In the genomic region with DNA sequence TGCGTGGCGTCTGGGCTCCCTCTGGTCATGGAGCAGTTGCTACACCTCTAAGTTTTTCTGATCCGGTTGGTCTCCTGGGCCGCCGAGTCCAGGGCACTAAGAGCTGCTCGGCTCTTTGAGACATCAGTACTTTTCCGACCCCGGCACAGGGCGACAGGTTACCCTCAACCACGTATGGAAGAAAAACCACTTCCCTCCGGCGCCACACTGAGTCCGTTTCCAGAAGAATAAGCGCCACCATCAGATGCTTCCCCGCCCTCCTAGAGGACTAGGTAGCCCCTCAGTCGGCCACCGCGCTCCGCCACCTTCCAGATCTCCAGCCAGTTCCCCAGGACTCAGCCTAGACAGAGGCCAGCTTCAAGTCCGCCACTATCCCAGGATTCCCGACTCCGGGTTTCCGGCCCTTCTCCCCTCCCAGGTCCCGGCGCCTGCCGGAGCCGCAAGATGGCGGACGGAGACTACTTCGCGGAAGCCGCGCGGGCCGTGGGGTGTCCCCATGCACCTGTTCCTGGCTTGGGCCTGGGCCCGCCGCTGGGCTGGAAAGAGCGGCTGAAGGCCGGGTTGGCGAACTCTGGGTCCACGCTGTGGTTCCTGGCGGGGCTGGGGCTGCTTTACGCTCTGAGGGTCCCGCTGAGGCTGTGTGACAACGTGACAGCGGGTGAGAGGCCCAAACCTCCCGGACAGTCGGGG, we compare ENCODE assay signal across 8 mouse cellular contexts. TPM values are rescaled to one million over a fixed set of nuclear protein-coding genes. Genes with fewer than 3 reads are reported as not detected.
DNase-seq lines count a peak whose midpoint lies in the region; ATAC-seq and TF ChIP-seq lines count a peak whose summit lies in the region.

No protein-coding gene starts in this region.

- peaks cover 10% of the 10 kb centered on the region; the same call in 1 of the 2 replicates for H3K79me2 ChIP-seq in liver, adult 2 months (ENCODE audit: control insufficient read depth, insufficient read depth, low read length)
- peaks cover 62% of the 10 kb centered on the region for H3K79me2 ChIP-seq in myocyte (ENCODE audit: control insufficient read depth, insufficient read depth)

- under 1% methylated on average over 48 of the region's 48 CpGs for WGBS in heart, embryonic 11.5 days (ENCODE audit: insufficient replicate concordance)
- under 1% methylated on average over 48 of the region's 48 CpGs for WGBS in kidney, embryonic 16.5 days
- WGBS in liver, adult 2 months: under 1% methylated on average over 48 of the region's 48 CpGs

- no peaks in the 10 kb centered on the region for H3K27me3 ChIP-seq in heart, embryonic 11.5 days (ENCODE audit: control insufficient read depth, insufficient read depth, low read length)
- no peaks in the 10 kb centered on the region for H3K27me3 ChIP-seq in kidney, embryonic 16.5 days (ENCODE audit: insufficient read depth, low read length)
- H3K27me3 ChIP-seq in liver, adult 2 months (ENCODE audit: control insufficient read depth, insufficient read depth, low read length): no peaks in the 10 kb centered on the region
- H3K27me3 ChIP-seq in myocyte (ENCODE audit: control insufficient read depth, insufficient read depth, insufficient read length): no peaks in the 10 kb centered on the region
- no peaks in the 10 kb centered on the region for H3K27me3 ChIP-seq in splenic B cell, adult 2 months (ENCODE audit: control insufficient read depth, insufficient read depth, low read length, poor library complexity, severe bottlenecking)

- no peaks in the 10 kb centered on the region; the same call in 1 of the 2 replicates for H3K36me3 ChIP-seq in heart, embryonic 11.5 days (ENCODE audit: control insufficient read depth, insufficient read depth, low read length)
- no peaks in the 10 kb centered on the region for H3K36me3 ChIP-seq in kidney, embryonic 16.5 days (ENCODE audit: insufficient read depth, low read length)
- peaks cover 5% of the 10 kb centered on the region for H3K36me3 ChIP-seq in liver, adult 2 months (ENCODE audit: control insufficient read depth, insufficient read depth, low read length)
- H3K36me3 ChIP-seq in myocyte (ENCODE audit: control insufficient read depth, insufficient read depth): peaks cover 3% of the 10 kb centered on the region
- peaks cover 2% of the 10 kb centered on the region; the same call in 1 of the 2 replicates for H3K36me3 ChIP-seq in splenic B cell, adult 2 months (ENCODE audit: control insufficient read depth, insufficient read depth, low read length, poor library complexity, severe bottlenecking)

- peak; percentile 72; the same call in 1 of the 2 replicates for TF ChIP-seq POLR2A in liver, adult 2 months (IDR thresholded peaks at IDR 0.05; ENCODE audit: extremely low read depth, insufficient read depth, low read length)
- TF ChIP-seq POLR2A in myocyte (IDR thresholded peaks at IDR 0.05; ENCODE audit: insufficient read length, low read depth): peak; percentile 78

- no peaks in the 10 kb centered on the region for H3K9me3 ChIP-seq in heart, embryonic 11.5 days (replicated peaks; ENCODE audit: control insufficient read depth, low read length)
- H3K9me3 ChIP-seq in kidney, embryonic 16.5 days (ENCODE audit: low read length): no peaks in the 10 kb centered on the region

- peak overlapping the region; percentile 99 for H3K9ac ChIP-seq in heart, embryonic 11.5 days (ENCODE audit: low read depth, low read length)
- peak overlapping the region; percentile 98 for H3K9ac ChIP-seq in kidney, embryonic 16.5 days (replicated peaks; ENCODE audit: low read length)
- peak overlapping the region; percentile 87 for H3K9ac ChIP-seq in liver, adult 2 months (ENCODE audit: low read depth, low read length)

- DNase-seq in B cell, adult 2 months: peak; percentile 88 to 91
- peak; percentile 97 for DNase-seq in brain, adult 2 months (ENCODE audit: low read depth, low spot score)
- DNase-seq in liver, adult 2 months (ENCODE audit: extremely low read depth, low read depth, low spot score): peak; percentile 85
- peak; percentile 77 for DNase-seq in splenic B cell, adult 2 months (ENCODE audit: low read depth, low spot score)

- peak overlapping the region; percentile 98 for H3K27ac ChIP-seq in heart, embryonic 11.5 days (ENCODE audit: low read depth, low read length)
- H3K27ac ChIP-seq in kidney, embryonic 16.5 days (ENCODE audit: low read length): peak overlapping the region; percentile 99
- peak overlapping the region; percentile 88 for H3K27ac ChIP-seq in liver, adult 2 months (replicated peaks; ENCODE audit: insufficient read depth, low read depth, low read length)

- H3K4me3 ChIP-seq in heart, embryonic 11.5 days (ENCODE audit: low read depth, low read length): peak overlapping the region; percentile 97
- H3K4me3 ChIP-seq in kidney, embryonic 16.5 days (ENCODE audit: low read length): peak overlapping the region; percentile 99
- peak overlapping the region; percentile 84 for H3K4me3 ChIP-seq in liver, adult 2 months (ENCODE audit: insufficient read depth, low read depth, low read length)
- H3K4me3 ChIP-seq in myocyte: peak overlapping the region; percentile 100

- no peak for TF ChIP-seq CTCF in liver, adult 2 months (IDR thresholded peaks at IDR 0.05; ENCODE audit: low read depth, low read length)

- ATAC-seq in erythroblast, adult 5-6 weeks (replicated peaks; ENCODE audit: low FRiP score, poor library complexity, severe bottlenecking): peak; percentile 65
- ATAC-seq in heart, embryonic 11.5 days (replicated peaks; ENCODE audit: insufficient number of reproducible peaks, low FRiP score, low TSS enrichment): peak; percentile 83
- ATAC-seq in kidney, embryonic 16.5 days (ENCODE audit: low FRiP score, low TSS enrichment): peak; percentile 93

- H3ac ChIP-seq in myocyte (ENCODE audit: control insufficient read depth, insufficient read length): peak overlapping the region; percentile 48

- peaks cover 18% of the 10 kb centered on the region for H3K4me1 ChIP-seq in heart, embryonic 11.5 days (ENCODE audit: control insufficient read depth, insufficient read depth, low read length)
- H3K4me1 ChIP-seq in kidney, embryonic 16.5 days (ENCODE audit: insufficient read depth, low read length): peaks cover 30% of the 10 kb centered on the region
- H3K4me1 ChIP-seq in liver, adult 2 months (ENCODE audit: control insufficient read depth, insufficient read depth, low read length): peaks cover 5% of the 10 kb centered on the region; the same call in 1 of the 2 replicates

- peak overlapping the region; percentile 84 for H3K4me2 ChIP-seq in heart, embryonic 11.5 days
- H3K4me2 ChIP-seq in kidney, embryonic 16.5 days (replicated peaks; ENCODE audit: low read depth, low read length): peak overlapping the region; percentile 60
- peak overlapping the region; percentile 95 for H3K4me2 ChIP-seq in myocyte (ENCODE audit: low read depth)

TF ChIP-seq in myocyte, 11 proteins besides CTCF, POLR2A, EP300 and RAD21:
- TF ChIP-seq MYOG (IDR thresholded peaks at IDR 0.05; ENCODE audit: control insufficient read depth in 1 of 3, insufficient read depth in 1 of 3, insufficient read length in 2 of 3, low read depth in 2 of 3) (peak in 2 of 3 experiments; percentile 84 to 93), TCF3 (IDR thresholded peaks at IDR 0.05; ENCODE audit: insufficient read length, low read depth) (peak; percentile 11), TCF12 (IDR thresholded peaks at IDR 0.05; ENCODE audit: insufficient read depth, poor library complexity, severe bottlenecking) (no peak), MYOD1 (IDR thresholded peaks at IDR 0.05; ENCODE audit: control insufficient read depth in 1 of 3, insufficient read length in 2 of 3, low read depth in 2 of 3) (peak in 2 of 3 experiments; percentile 85 to 92), CEBPB (IDR thresholded peaks at IDR 0.05; ENCODE audit: insufficient read depth, poor library complexity, severe bottlenecking) (no peak), POLR2AphosphoS2 (IDR thresholded peaks at IDR 0.05; ENCODE audit: insufficient read length, low read depth) (peak; percentile 79), USF1 (IDR thresholded peaks at IDR 0.05; ENCODE audit: low read depth) (no peak)

RNA-seq across cellular contexts. Expression of gene Capza1, which starts 0.5 kb away (rescaled TPM):
- total RNA-seq in erythroblast, adult 5-6 weeks (2015; ENCODE audit: low replicate concordance): 110 and 115 TPM in 2 replicates
- 101 and 104 TPM in 2 replicates for total RNA-seq in erythroblast, adult 5-6 weeks (2017; ENCODE audit: low replicate concordance)
- 183 and 215 TPM in 2 replicates for polyA plus RNA-seq in heart, embryonic 11.5 days (2014; fragmentation: Nextera tagmentation; extraction: Ambion mirVana)
- polyA plus RNA-seq in kidney, embryonic 16.5 days (2015; fragmentation: Nextera tagmentation; extraction: Ambion mirVana): 194 and 209 TPM in 2 replicates
- 29.1 and 30.1 TPM in 2 replicates for total RNA-seq in liver, adult 2 months (2014; rRNA removed)
- 8.1 and 8.4 TPM in 2 replicates for polyA plus RNA-seq in liver, adult 2 months (2012; rRNA removed)
- polyA plus RNA-seq in myocyte (2012; fragmentation: generic; extraction: Trizol): 22.6 TPM

RNA-seq across cellular contexts. Expression of gene St7l, which starts 1.0 kb away (rescaled TPM):
- total RNA-seq in erythroblast, adult 5-6 weeks (2015; ENCODE audit: low replicate concordance): 6.1 and 21.1 TPM in 2 replicates
- total RNA-seq in erythroblast, adult 5-6 weeks (2017; ENCODE audit: low replicate concordance): 7.2 and 16.6 TPM in 2 replicates
- polyA plus RNA-seq in heart, embryonic 11.5 days (2014; fragmentation: Nextera tagmentation; extraction: Ambion mirVana): 24.2 and 29.4 TPM in 2 replicates
- 36.0 and 39.9 TPM in 2 replicates for polyA plus RNA-seq in kidney, embryonic 16.5 days (2015; fragmentation: Nextera tagmentation; extraction: Ambion mirVana)
- 30.5 and 39.8 TPM in 2 replicates for total RNA-seq in liver, adult 2 months (2014; rRNA removed)
- polyA plus RNA-seq in liver, adult 2 months (2012; rRNA removed): 5.4 and 7.5 TPM in 2 replicates
- polyA plus RNA-seq in myocyte (2012; fragmentation: generic; extraction: Trizol): 13.2 TPM

RNA-seq across cellular contexts. Expression of gene Mov10, which starts 46.4 kb away (rescaled TPM):
- total RNA-seq in erythroblast, adult 5-6 weeks (2015; ENCODE audit: low replicate concordance): 1.7 and 5.4 TPM in 2 replicates
- 2.4 TPM in 1 of 2 replicates, not detected in the other for total RNA-seq in erythroblast, adult 5-6 weeks (2017; ENCODE audit: low replicate concordance)
- 35.7 and 41.2 TPM in 2 replicates for polyA plus RNA-seq in heart, embryonic 11.5 days (2014; fragmentation: Nextera tagmentation; extraction: Ambion mirVana)
- polyA plus RNA-seq in kidney, embryonic 16.5 days (2015; fragmentation: Nextera tagmentation; extraction: Ambion mirVana): 60.4 and 61.5 TPM in 2 replicates
- total RNA-seq in liver, adult 2 months (2014; rRNA removed): 9.3 and 12.4 TPM in 2 replicates
- 11.6 and 15.9 TPM in 2 replicates for polyA plus RNA-seq in liver, adult 2 months (2012; rRNA removed)
- 6.7 TPM for polyA plus RNA-seq in myocyte (2012; fragmentation: generic; extraction: Trizol)

Comparison
In these comparisons a context has a peak if more than half of its experiments do, and no peak if none do; other contexts are left out.
1. Peak in every context shown above with its lines: DNase-seq, ATAC-seq, H3K4me3 ChIP-seq and H3K27ac ChIP-seq.